Mouse (Mus musculus) heart, adult 2 months (tissue): ENCODE measurements at regions not wholly inside any gene's neighbourhood (a gene's known extent, or its start where the extent isn't known, plus 50 kb on each side); places are given as distances from the start of the nearest gene placed in this dataset.

Experiments
- DNase-seq, 2 experiments: peaks; one replicate each; pipeline ENCODE4 v3.0.0; 2021
- H3K27ac ChIP-seq: fragments of 200-600 bp; 2 replicates; pipeline ENCODE4 v1.8.1; 2022
- H3K27me3 ChIP-seq: fragments of 200-500 bp; 2 replicates; pipeline ENCODE4 v1.6.1; 2012; ENCODE audit warnings: mild to moderate bottlenecking, low read length, inconsistent platforms, mixed read lengths; ENCODE audit not compliant: control insufficient read depth, insufficient read depth
- H3K36me3 ChIP-seq: fragments of 200-500 bp; 2 replicates; pipeline ENCODE4 v1.6.1; 2012; ENCODE audit warnings: low read length, inconsistent platforms; ENCODE audit not compliant: control insufficient read depth, insufficient read depth
- H3K4me1 ChIP-seq: fragments of 200-500 bp; 2 replicates; pipeline ENCODE4 v1.6.1; 2011; ENCODE audit warnings: low read length; ENCODE audit not compliant: control insufficient read depth, insufficient read depth
- H3K4me3 ChIP-seq: fragments of 200-600 bp; 2 replicates; pipeline ENCODE4 v1.8.1; 2022
- H3K79me2 ChIP-seq: fragments of 200-500 bp; replicated peaks from 2 replicates; pipeline ENCODE4 v1.6.1; 2012; ENCODE audit warnings: mild to moderate bottlenecking, inconsistent platforms, low read length, moderate library complexity, mixed read lengths; ENCODE audit not compliant: control insufficient read depth, insufficient read depth
- H3K9ac ChIP-seq: fragments of 200-500 bp; 2 replicates; pipeline ENCODE4 v1.6.1; 2012; ENCODE audit warnings: low read depth, mild to moderate bottlenecking, control low read depth, inconsistent platforms, low read length, mixed read lengths
- CTCF ChIP-seq: fragments of 200-600 bp; IDR thresholded peaks from 2 replicates; pipeline ENCODE4 v1.8.1; 2022; ENCODE audit warnings: antibody characterized with exemption, mild to moderate bottlenecking, moderate library complexity
- EP300 ChIP-seq: fragments of 200-500 bp; IDR thresholded peaks from 2 replicates; pipeline ENCODE4 v1.6.1; 2011; ENCODE audit warnings: low read depth, low read length, control low read depth; ENCODE audit not compliant: insufficient read depth
- POLR2A ChIP-seq: fragments of 200-500 bp; IDR thresholded peaks from 2 replicates; pipeline ENCODE4 v1.6.1; 2011; ENCODE audit warnings: mild to moderate bottlenecking, low read depth, low read length, control low read depth; ENCODE audit not compliant: insufficient read depth
- WGBS: fragments of 180-500 bp; shearing (Covaris S2); methylation state at CpG from one replicate; pipeline ENCODE4 v1.1.7; 2018; 5-methylcytosine and 5-hydroxymethylcytosine counted together
- intact Hi-C: fragments of 180-260 bp; cut with DNase I; formaldehyde crosslinking; loops from one replicate; pipeline ENCODE4 v1.15.1; 2025

DNA sequence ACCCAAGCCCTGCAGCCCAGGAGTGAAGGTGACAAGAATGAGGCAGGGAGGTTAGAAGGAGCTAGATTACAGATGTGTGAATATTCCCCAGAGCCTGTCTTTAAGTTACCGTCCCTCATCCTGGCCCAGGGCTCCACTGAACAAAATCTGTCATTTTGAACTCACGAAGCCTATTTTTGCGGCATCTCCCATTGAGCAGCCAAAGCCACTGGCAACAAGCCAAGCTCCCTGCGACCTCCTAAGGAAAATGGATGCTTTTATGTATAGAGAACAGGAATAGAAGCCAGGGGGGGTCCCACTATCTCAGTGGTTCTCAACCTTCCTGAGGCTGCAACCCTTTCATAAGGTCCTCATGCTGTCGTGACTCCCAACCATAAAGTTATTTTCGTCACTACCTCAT, 121.0 kb upstream of the Thy1 start:
- TF ChIP-seq CTCF = no peak
- no peak for TF ChIP-seq POLR2A
- no peak for TF ChIP-seq EP300
- Histone ChIP-seq H3K79me2 (no peaks in the 10 kb centered on the region), H3K27me3 (no peaks in the 10 kb centered on the region; the same call in 1 of the 2 replicates), H3K36me3 (no peaks in the 10 kb centered on the region), H3K4me3 (no peak overlapping the region), H3K9ac (no peak overlapping the region), H3K4me1 (peaks cover 1% of the 10 kb centered on the region; the same call in 1 of the 2 replicates), H3K27ac (no peak overlapping the region)
- 56% methylated on average over 6 of the region's 6 CpGs for WGBS
- intact Hi-C loops = no loop called here
- no peak for DNase-seq

GRCm38 (mm10) chr9:43923088-43923487, 120.1 kb upstream of the Thy1 start:
- TF ChIP-seq POLR2A = no peak
- no peak for TF ChIP-seq EP300
- no peak for TF ChIP-seq CTCF
- 42% methylated on average over 4 of the region's 4 CpGs for WGBS
- intact Hi-C loops = no loop called here
- no peaks in the 10 kb centered on the region for H3K27me3 ChIP-seq
- H3K9ac ChIP-seq = no peak overlapping the region
- no peaks in the 10 kb centered on the region for H3K36me3 ChIP-seq
- no peak overlapping the region for H3K27ac ChIP-seq
- H3K4me1 ChIP-seq = peaks cover 1% of the 10 kb centered on the region; the same call in 1 of the 2 replicates
- no peak for DNase-seq
- no peaks in the 10 kb centered on the region for H3K79me2 ChIP-seq
- no peak overlapping the region for H3K4me3 ChIP-seq

DNA sequence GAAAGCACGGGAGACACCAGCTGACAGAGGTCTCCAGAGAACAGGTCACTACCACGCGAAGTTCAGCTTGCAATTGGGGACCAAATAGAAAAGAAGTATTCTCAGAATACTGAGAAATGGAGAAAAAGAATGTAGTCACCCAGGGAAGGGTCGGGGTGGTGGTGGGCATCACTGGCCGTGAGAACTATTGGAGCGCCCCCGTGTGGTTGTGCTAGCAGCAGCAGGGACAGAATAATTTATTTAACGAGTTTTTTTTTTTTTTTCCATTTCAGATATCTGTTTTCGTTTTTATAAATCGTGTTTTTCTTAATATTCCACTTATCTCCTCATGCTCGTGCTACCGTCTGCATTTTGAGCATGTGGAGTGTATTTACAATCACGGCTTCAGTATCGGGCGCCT, 118.4 kb upstream of the Thy1 start:
- Histone ChIP-seq H3K9ac (no peak overlapping the region), H3K36me3 (no peaks in the 10 kb centered on the region), H3K4me1 (peaks cover 1% of the 10 kb centered on the region; the same call in 1 of the 2 replicates), H3K27me3 (no peaks in the 10 kb centered on the region), H3K27ac (no peak overlapping the region), H3K79me2 (no peaks in the 10 kb centered on the region), H3K4me3 (no peak overlapping the region)
- intact Hi-C loops = no loop called here
- no peak for TF ChIP-seq POLR2A
- TF ChIP-seq CTCF = peak; percentile 71
- 30% methylated on average over 15 of the region's 15 CpGs for WGBS
- no peak for DNase-seq

DNA sequence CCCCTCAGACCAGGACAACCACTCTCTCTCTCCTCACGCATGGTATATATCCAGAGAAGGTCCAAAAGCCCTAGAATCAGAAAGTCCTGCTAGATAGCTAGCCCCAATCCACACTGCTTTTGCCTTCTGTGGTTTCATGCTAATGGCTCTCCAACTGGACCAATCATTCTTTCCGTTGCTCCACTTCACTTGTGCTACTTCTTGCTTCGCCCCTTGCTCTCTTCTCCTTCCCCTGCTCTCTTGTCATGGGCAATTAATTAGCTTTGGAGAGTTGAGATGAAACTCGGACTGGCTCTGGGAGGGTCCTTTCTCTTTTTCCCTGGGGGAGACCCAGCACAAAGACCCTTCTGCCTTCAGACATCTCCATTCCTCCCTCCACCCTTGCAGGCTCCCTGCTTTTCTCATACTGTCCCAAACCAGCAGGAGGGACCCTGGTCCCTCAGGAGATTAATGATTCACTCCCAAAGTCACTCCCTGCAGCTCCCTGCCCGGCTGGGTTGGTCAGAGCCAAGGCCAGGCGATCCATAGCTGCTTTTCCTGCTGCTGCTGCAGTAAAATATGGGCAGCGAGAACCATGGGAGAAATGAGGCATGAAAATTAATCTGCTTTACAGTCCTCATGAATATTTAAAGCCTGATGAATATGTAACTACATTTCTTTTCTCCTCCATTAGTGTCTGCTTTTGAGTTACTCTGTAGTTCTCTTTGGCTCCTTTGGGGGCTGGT, 113.7 kb upstream of the Thy1 start:
- Histone ChIP-seq H3K4me3 (no peak overlapping the region), H3K4me1 (no peaks in the 10 kb centered on the region), H3K9ac (no peak overlapping the region), H3K79me2 (no peaks in the 10 kb centered on the region), H3K27ac (no peak overlapping the region), H3K36me3 (no peaks in the 10 kb centered on the region), H3K27me3 (no peaks in the 10 kb centered on the region)
- intact Hi-C loops = no loop called here
- DNase-seq = no peak
- no peak for TF ChIP-seq CTCF
- 43% methylated on average over 7 of the region's 7 CpGs for WGBS

DNA sequence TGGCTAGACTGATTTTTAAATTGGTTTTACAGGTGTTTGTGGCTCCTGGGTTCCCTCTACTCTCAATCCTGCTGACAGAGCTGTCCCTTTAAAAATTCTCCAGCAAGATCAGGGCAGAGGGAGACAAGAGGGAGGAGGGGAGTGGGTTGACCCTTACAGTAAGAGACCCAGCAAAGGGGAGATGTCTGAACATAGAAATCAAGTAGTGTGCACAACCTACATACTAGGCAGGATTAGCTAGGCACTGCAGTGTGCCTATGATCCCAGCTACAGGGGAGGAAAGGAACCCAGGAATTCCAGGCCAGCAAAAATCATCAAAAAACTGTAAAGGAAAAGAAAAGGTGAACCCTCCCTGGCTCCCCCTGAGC, 113.2 kb upstream of the Thy1 start:
- TF ChIP-seq CTCF (no peak), POLR2A (no peak)
- no peak for DNase-seq

GRCm38 (mm10) chr9:43930476-43930875, 112.7 kb upstream of the Thy1 start:
- Histone ChIP-seq H3K4me3 (no peak overlapping the region), H3K4me1 (no peaks in the 10 kb centered on the region), H3K27ac (no peak overlapping the region), H3K36me3 (no peaks in the 10 kb centered on the region), H3K9ac (no peak overlapping the region), H3K27me3 (no peaks in the 10 kb centered on the region), H3K79me2 (no peaks in the 10 kb centered on the region)
- TF ChIP-seq POLR2A (no peak), CTCF (no peak), EP300 (no peak)
- intact Hi-C loops = no loop called here
- no peak for DNase-seq
- WGBS = 65% methylated on average over 3 of the region's 3 CpGs

More for the DNA sequence above, 113.2 kb upstream of the Thy1 start:
- intact Hi-C loops = no loop called here
- no peak overlapping the region for H3K9ac ChIP-seq
- no peaks in the 10 kb centered on the region for H3K4me1 ChIP-seq
- no peaks in the 10 kb centered on the region for H3K36me3 ChIP-seq
- H3K4me3 ChIP-seq = no peak overlapping the region
- H3K79me2 ChIP-seq = no peaks in the 10 kb centered on the region
- H3K27ac ChIP-seq = no peak overlapping the region
- H3K27me3 ChIP-seq = no peaks in the 10 kb centered on the region
